In the genomic region with DNA sequence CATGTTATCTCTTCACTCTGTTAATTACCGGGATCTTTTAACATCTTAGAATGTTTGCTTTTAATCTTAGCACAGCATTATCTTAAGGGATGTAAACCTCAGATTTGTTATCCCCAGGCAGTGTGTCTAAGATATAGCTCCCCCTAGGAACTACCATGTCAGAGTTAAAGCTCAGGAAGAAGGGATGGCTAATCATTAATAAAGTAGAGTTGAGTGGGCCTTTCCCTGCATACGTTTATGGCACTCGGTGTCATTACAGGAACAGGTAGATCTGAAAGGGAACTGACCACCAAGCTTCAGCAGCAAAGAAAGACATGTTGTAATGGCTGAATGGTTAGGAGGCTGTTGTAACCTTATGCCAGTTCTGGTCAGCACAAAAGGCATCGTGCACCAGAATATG, we compare ENCODE assay signal across 24 mouse cellular contexts. TPM values are rescaled to one million over a fixed set of nuclear protein-coding genes. Genes with fewer than 3 reads are reported as not detected.
"Had no signal": no experiment of that assay in that cellular context is flagged by ENCODE, and none has a peak within 500 bp of the region (broad histone marks: within the 10 kb centered on the region; RNA-seq: fewer than 3 reads in every experiment).

No protein-coding gene starts in this region.

- H3K27me3 ChIP-seq: neural tube, embryonic 12.5 days; stomach, embryonic 15.5 days had no signal

- H3K4me2 ChIP-seq: neural tube, embryonic 12.5 days; neural tube, embryonic 13.5 days; stomach, embryonic 15.5 days had no signal

- H3K4me1 ChIP-seq: neural tube, embryonic 12.5 days; neural tube, embryonic 13.5 days; stomach, embryonic 15.5 days had no signal

- H3K27ac ChIP-seq: neural tube, embryonic 12.5 days; neural tube, embryonic 13.5 days; stomach, embryonic 15.5 days; stomach, postnatal 0 days had no signal

- H3K4me3 ChIP-seq: neural tube, embryonic 12.5 days; neural tube, embryonic 13.5 days; stomach, embryonic 15.5 days had no signal

- H3K36me3 ChIP-seq: neural tube, embryonic 12.5 days; neural tube, embryonic 13.5 days; stomach, embryonic 15.5 days had no signal

- H3K9me3 ChIP-seq: neural tube, embryonic 12.5 days; neural tube, embryonic 13.5 days; stomach, embryonic 15.5 days had no signal

- DNase-seq: retina, postnatal 1 day; right cerebral cortex, adult 18-20 months; right cerebral cortex, postnatal 14 days; right cerebral cortex, postnatal 25 days; right cerebral cortex, postnatal 4 days; spleen, adult 18-20 months; thymus, adult 18-20 months; thymus, adult 2 months; thymus, postnatal 14 days; thymus, postnatal 25 days; thymus, postnatal 36 days; thymus, postnatal 4 days had no signal

- H3K9ac ChIP-seq: neural tube, embryonic 12.5 days; neural tube, embryonic 13.5 days; stomach, embryonic 15.5 days had no signal

RNA-seq across cellular contexts. Expression of a gene that starts 4.9 kb away (rescaled TPM):
- polyA plus RNA-seq: spleen, adult 2 months had no signal

RNA-seq across cellular contexts. Expression of a gene that starts 35.7 kb away (rescaled TPM):
- polyA plus RNA-seq: neural tube, embryonic 11.5 days; neural tube, embryonic 12.5 days; neural tube, embryonic 13.5 days; neural tube, embryonic 14.5 days; small intestine, adult 2 months; spleen, adult 2 months; stomach, embryonic 14.5 days; stomach, embryonic 15.5 days; stomach, embryonic 16.5 days; stomach, postnatal 0 days; thymus, adult 2 months; thymus, postnatal 0 days; urinary bladder, adult 2 months had no signal
